Mouse (Mus musculus) myocyte (in vitro differentiated cells): Measurements from ENCODE around the gene Bud13.

Experiments used
- MYOG ChIP-seq, 3 experiments: IDR thresholded peaks; one replicate each; pipeline ENCODE4 v1.6.1; 2011; ENCODE audit warnings: control low read depth in 2 of 3, low read depth in 2 of 3, mild to moderate bottlenecking in 2 of 3; ENCODE audit not compliant: insufficient read length in 2 of 3, control insufficient read depth in 1 of 3, insufficient read depth in 1 of 3
- POLR2AphosphoS2 ChIP-seq: IDR thresholded peaks from one replicate; pipeline ENCODE4 v1.6.1; 2011; ENCODE audit warnings: low read depth, control low read depth; ENCODE audit not compliant: insufficient read length
- TCF12 ChIP-seq: IDR thresholded peaks from one replicate; pipeline ENCODE4 v1.6.1; 2011; ENCODE audit warnings: mild to moderate bottlenecking, control low read depth; ENCODE audit not compliant: poor library complexity, insufficient read depth, severe bottlenecking

GRCm38 (mm10) chr9:46298381-46298780 lies 15.6 kb downstream of the Bud13 start:
- TF ChIP-seq TCF12 (no peak), MYOG (IDR thresholded peaks at IDR 0.05; ENCODE audit: control insufficient read depth in 1 of 3, insufficient read depth in 1 of 3, insufficient read length in 2 of 3, low read depth in 2 of 3) (no peak), POLR2AphosphoS2 (no peak)
